Mouse (Mus musculus) MEL (cell line): Measurements from ENCODE around the gene Brox. TPM values are rescaled to one million over a fixed set of nuclear protein-coding genes. Genes with fewer than 3 reads are reported as not detected.

Experiments used
- DNase-seq: peaks from one replicate; pipeline ENCODE4 v3.0.0; 2011; ENCODE audit warnings: low read depth, low spot score
- H3K27ac ChIP-seq: 2 replicates; pipeline ENCODE4 v1.5.1; 2012; ENCODE audit warnings: low read depth, mild to moderate bottlenecking, control low read depth, low read length, moderate library complexity; ENCODE audit not compliant: control insufficient read depth
- H3K27me3 ChIP-seq, 2 experiments: fragments of 150-350 bp in 1 of 2; sonication (generic) in 1 of 2; 2 replicates each; pipeline ENCODE4 v1.6.1; 2012; ENCODE audit warnings: low read length in 2 of 2, mild to moderate bottlenecking in 2 of 2, improper control_type of control experiment in 1 of 2, moderate library complexity in 1 of 2; ENCODE audit not compliant: insufficient read depth in 2 of 2, control insufficient read depth in 1 of 2
- H3K36me3 ChIP-seq, 2 experiments: 2 replicates each; pipeline ENCODE4 v1.6.1; 2012 to 2014; ENCODE audit warnings: low read length in 2 of 2, improper control_type of control experiment in 1 of 2, inconsistent platforms in 1 of 2, mild to moderate bottlenecking in 1 of 2; ENCODE audit not compliant: insufficient read depth in 2 of 2, control insufficient read depth in 1 of 2
- H3K4me1 ChIP-seq, 2 experiments: fragments of 150-350 bp in 1 of 2; sonication (generic) in 1 of 2; 2 replicates each; pipeline ENCODE4 v1.6.1; 2012; ENCODE audit warnings: low read length in 2 of 2, improper control_type of control experiment in 1 of 2, mild to moderate bottlenecking in 1 of 2; ENCODE audit not compliant: insufficient read depth in 2 of 2, control insufficient read depth in 1 of 2
- H3K4me3 ChIP-seq, 2 experiments: fragments of 150-350 bp in 1 of 2; sonication (generic) in 1 of 2; 2 replicates each; pipeline ENCODE4 v1.5.1; 2012; ENCODE audit warnings: low read depth in 2 of 2, low read length in 2 of 2, mild to moderate bottlenecking in 2 of 2, moderate library complexity in 2 of 2, control low read depth in 1 of 2, improper control_type of control experiment in 1 of 2; ENCODE audit not compliant: control insufficient read depth in 1 of 2, insufficient read depth in 1 of 2
- H3K79me2 ChIP-seq: 2 replicates; pipeline ENCODE4 v1.6.1; 2012; ENCODE audit warnings: mild to moderate bottlenecking, low read length, moderate library complexity; ENCODE audit not compliant: control insufficient read depth, poor library complexity, insufficient read depth
- H3K9ac ChIP-seq: 2 replicates; pipeline ENCODE4 v1.6.1; 2012; ENCODE audit warnings: low read depth, mild to moderate bottlenecking, control low read depth, low read length, moderate library complexity; ENCODE audit not compliant: control insufficient read depth, poor library complexity, severe bottlenecking
- H3K9me3 ChIP-seq: fragments of 150-350 bp; sonication (generic); replicated peaks from 2 replicates; pipeline ENCODE4 v1.6.1; 2012; ENCODE audit warnings: mild to moderate bottlenecking, low read length, improper control_type of control experiment, moderate library complexity; ENCODE audit not compliant: insufficient read depth
- CHD1 ChIP-seq: IDR thresholded peaks from 2 replicates; pipeline ENCODE4 v1.6.1; 2012; ENCODE audit warnings: low read depth, mild to moderate bottlenecking, inconsistent platforms, low read length, improper control_type of control experiment
- CTCF ChIP-seq, 3 experiments: IDR thresholded peaks in 2 of 3; conservative IDR thresholded peaks in 1 of 3; 2 replicates each; pipeline ENCODE4 v1.5.1; 2011 to 2012; ENCODE audit warnings: low read length in 3 of 3, low read depth in 2 of 3, mild to moderate bottlenecking in 2 of 3, improper control_type of control experiment in 1 of 3, inconsistent platforms in 1 of 3, mixed read lengths in 1 of 3, moderate library complexity in 1 of 3; ENCODE audit not compliant: control insufficient read depth in 1 of 3, insufficient read depth in 1 of 3, poor library complexity in 1 of 3, severe bottlenecking in 1 of 3
- ELF1 ChIP-seq: IDR thresholded peaks from 2 replicates; pipeline ENCODE4 v1.6.1; 2014; ENCODE audit warnings: low read depth, mild to moderate bottlenecking, inconsistent platforms, low read length, improper control_type of control experiment, moderate library complexity
- GABPA ChIP-seq: IDR thresholded peaks from 2 replicates; pipeline ENCODE4 v1.6.1; 2012; ENCODE audit warnings: low read depth, mild to moderate bottlenecking, inconsistent platforms, low read length, improper control_type of control experiment, moderate library complexity
- GATA1 ChIP-seq: IDR thresholded peaks from 2 replicates; pipeline ENCODE4 v1.6.1; 2011; ENCODE audit warnings: low read depth, low read length, improper control_type of control experiment
- JUND ChIP-seq: IDR thresholded peaks from 2 replicates; pipeline ENCODE4 v1.6.1; 2011; ENCODE audit warnings: low read depth, mild to moderate bottlenecking, improper control_type of control experiment, low read length
- MAFK ChIP-seq: IDR thresholded peaks from 2 replicates; pipeline ENCODE4 v1.6.1; 2011; ENCODE audit warnings: low read depth, mild to moderate bottlenecking, low read length, improper control_type of control experiment, borderline replicate concordance
- MAZ ChIP-seq: IDR thresholded peaks from 2 replicates; pipeline ENCODE4 v1.6.1; 2012; ENCODE audit warnings: low read depth, mild to moderate bottlenecking, inconsistent platforms, low read length, improper control_type of control experiment
- MXI1 ChIP-seq: IDR thresholded peaks from 2 replicates; pipeline ENCODE4 v1.6.1; 2011; ENCODE audit warnings: mild to moderate bottlenecking, low read depth, low read length, improper control_type of control experiment
- MYB ChIP-seq: IDR thresholded peaks from 2 replicates; pipeline ENCODE4 v1.6.1; 2011; ENCODE audit warnings: mild to moderate bottlenecking, low read depth, low read length, improper control_type of control experiment
- POLR2AphosphoS2 ChIP-seq: IDR thresholded peaks from 2 replicates; pipeline ENCODE4 v1.6.1; 2011; ENCODE audit warnings: low read length, improper control_type of control experiment
- POLR2AphosphoS5 ChIP-seq: IDR thresholded peaks from 2 replicates; pipeline ENCODE4 v1.6.1; 2012; ENCODE audit warnings: low read depth, borderline replicate concordance, mild to moderate bottlenecking, inconsistent platforms, low read length, moderate library complexity, mixed read lengths
- RAD21 ChIP-seq: IDR thresholded peaks from 2 replicates; pipeline ENCODE4 v1.6.1; 2011; ENCODE audit warnings: mild to moderate bottlenecking, low read depth, low read length, improper control_type of control experiment
- SMC3 ChIP-seq: IDR thresholded peaks from 2 replicates; pipeline ENCODE4 v1.6.1; 2011; ENCODE audit warnings: low read depth, low read length, improper control_type of control experiment
- TBP ChIP-seq: IDR thresholded peaks from 2 replicates; pipeline ENCODE4 v1.8.0; 2011; ENCODE audit warnings: low read depth, low read length, improper control_type of control experiment
- TCF12 ChIP-seq: IDR thresholded peaks from 2 replicates; pipeline ENCODE4 v1.6.1; 2014; ENCODE audit warnings: low read depth, mild to moderate bottlenecking, inconsistent platforms, low read length, improper control_type of control experiment, moderate library complexity
- UBTF ChIP-seq: IDR thresholded peaks from 2 replicates; pipeline ENCODE4 v1.6.1; 2012; ENCODE audit warnings: low read depth, mild to moderate bottlenecking, inconsistent platforms, low read length, improper control_type of control experiment, moderate library complexity, borderline replicate concordance; ENCODE audit not compliant: insufficient read depth
- ZC3H11A ChIP-seq: IDR thresholded peaks from 2 replicates; pipeline ENCODE4 v1.6.1; 2012; ENCODE audit warnings: low read depth, mild to moderate bottlenecking, inconsistent platforms, low read length, improper control_type of control experiment
- ZKSCAN1 ChIP-seq: IDR thresholded peaks from 2 replicates; pipeline ENCODE4 v1.6.1; 2012; ENCODE audit warnings: low read depth, mild to moderate bottlenecking, inconsistent platforms, low read length, improper control_type of control experiment, moderate library complexity
- ZMIZ1 ChIP-seq: IDR thresholded peaks from 2 replicates; pipeline ENCODE4 v1.6.1; 2012; ENCODE audit warnings: low read depth, mild to moderate bottlenecking, inconsistent platforms, low read length, improper control_type of control experiment, moderate library complexity
- ZNF384 ChIP-seq: IDR thresholded peaks from 2 replicates; pipeline ENCODE4 v1.6.1; 2012; ENCODE audit warnings: low read depth, mild to moderate bottlenecking, inconsistent platforms, low read length, improper control_type of control experiment
- polyA plus RNA-seq, 2 experiments: library from polyadenylated mRNA; stranded (reverse) in 1 of 2; unstranded in 1 of 2; fragments of >175 nt in 1 of 2; fragments of >200 nt in 1 of 2; gene quantifications; 2 replicates each; pipeline versions ENCODE4 v1.2.1 to v1.2.4; 2012; ENCODE audit warnings: low replicate concordance in 2 of 2, low read depth in 1 of 2; ENCODE audit not compliant: insufficient read length in 2 of 2, insufficient read depth in 1 of 2, missing spikeins in 1 of 2
- total RNA-seq: library from RNA; depleted of rRNA; stranded (reverse); fragments of 300-350 nt; gene quantifications from 2 replicates; pipeline ENCODE4 v1.2.3, GENCODE M21; 2012

The Brox gene
- total and polyA plus RNA-seq, 3 experiments = 25.4 to 145 (median 28.4) TPM

GRCm38 (mm10) chr1:183248144-183248543, 48.9 kb downstream of the Brox start (continued):
- no peak for TF ChIP-seq POLR2AphosphoS5
- peak; percentile 93 for TF ChIP-seq MAFK
- TF ChIP-seq MXI1 = peak; percentile 31; the same call in 1 of the 2 replicates
- TF ChIP-seq CTCF (IDR thresholded peaks at IDR 0.05 in 2 of 3, conservative IDR thresholded peaks at IDR 0.05 in 1 of 3; ENCODE audit: control insufficient read depth in 1 of 3, insufficient read depth in 1 of 3, low read depth in 2 of 3, low read length in 3 of 3, poor library complexity in 1 of 3, severe bottlenecking in 1 of 3) = no peak
- no peak for TF ChIP-seq TBP
- no peak for TF ChIP-seq ZMIZ1
- TF ChIP-seq RAD21 = no peak
- TF ChIP-seq ZNF384 = no peak
- no peak for TF ChIP-seq SMC3
- TF ChIP-seq JUND = no peak
- no peak for TF ChIP-seq MAZ
- no peak for TF ChIP-seq CHD1
- TF ChIP-seq MYB = peak; percentile 52
- TF ChIP-seq ZKSCAN1 = no peak
- peak; percentile 88 for TF ChIP-seq GATA1
- no peak for TF ChIP-seq GABPA
- TF ChIP-seq, all 39 proteins: peak for 10

GRCm38 (mm10) chr1:183243293-183243692, 53.8 kb downstream of the Brox start:
- peak; percentile 51 for DNase-seq
- Histone ChIP-seq H3K27me3 (peaks cover 0 to 1% of the 10 kb centered on the region in 2 experiments), H3K27ac (no peak overlapping the region), H3K4me1 (peaks cover 2 to 8% of the 10 kb centered on the region in 2 experiments; a peak in 3 of 4 replicates), H3K79me2 (no peaks in the 10 kb centered on the region), H3K4me3 (no peak overlapping the region), H3K9me3 (no peaks in the 10 kb centered on the region), H3K9ac (no peak overlapping the region), H3K36me3 (peaks cover 0 to 4% of the 10 kb centered on the region in 2 experiments; a peak in 2 of 4 replicates)
- TF ChIP-seq ELF1 (no peak), SMC3 (peak; percentile 55), RAD21 (peak; percentile 50), POLR2AphosphoS2 (no peak), ZC3H11A (peak; percentile 17; the same call in 1 of the 2 replicates), CTCF (IDR thresholded peaks at IDR 0.05 in 2 of 3, conservative IDR thresholded peaks at IDR 0.05 in 1 of 3; ENCODE audit: control insufficient read depth in 1 of 3, insufficient read depth in 1 of 3, low read depth in 2 of 3, low read length in 3 of 3, poor library complexity in 1 of 3, severe bottlenecking in 1 of 3) (peak; percentile 29 to 53 (median 53); a peak in 5 of 6 replicates), UBTF (no peak), TCF12 (no peak)
